Mouse (Mus musculus) heart, embryonic 16.5 days (tissue): ENCODE results near the gene Veph1. TPM values are rescaled to one million over a fixed set of nuclear protein-coding genes. Genes with fewer than 3 reads are reported as not detected.

Experiments
- ATAC-seq: fragments of 200-750 bp; cut with Nextera tagmentation; replicated peaks from 2 replicates; pipeline ENCODE4 v1.8.0; 2017; ENCODE audit warnings: moderate number of reproducible peaks; ENCODE audit not compliant: insufficient read depth, low FRiP score; ENCODE audit errors: extremely low read depth
- H3K27ac ChIP-seq: fragments of 300-500 bp; sonication (generic); 2 replicates; pipeline ENCODE4 v1.5.1; 2014; ENCODE audit warnings: mild to moderate bottlenecking, low read length, control low read depth, moderate library complexity
- H3K27me3 ChIP-seq: fragments of 300-500 bp; sonication (generic); 2 replicates; pipeline ENCODE4 v1.6.1; 2014; ENCODE audit warnings: low read length, mixed read lengths; ENCODE audit not compliant: control insufficient read depth, insufficient read depth
- H3K36me3 ChIP-seq: fragments of 300-500 bp; sonication (generic); 2 replicates; pipeline ENCODE4 v1.6.1; 2014; ENCODE audit not compliant: control insufficient read depth, insufficient read depth
- H3K4me1 ChIP-seq: fragments of 300-500 bp; sonication (generic); 2 replicates; pipeline ENCODE4 v1.6.1; 2014; ENCODE audit warnings: low read length, mixed read lengths; ENCODE audit not compliant: control insufficient read depth, insufficient read depth
- H3K4me2 ChIP-seq: fragments of 300-500 bp; sonication (generic); 2 replicates; pipeline ENCODE4 v1.6.1; 2014; ENCODE audit warnings: low read depth, mild to moderate bottlenecking, control low read depth, low read length
- H3K4me3 ChIP-seq: fragments of 300-500 bp; sonication (generic); 2 replicates; pipeline ENCODE4 v1.5.1; 2014; ENCODE audit warnings: mild to moderate bottlenecking, control low read depth, low read length
- H3K9ac ChIP-seq: fragments of 300-500 bp; sonication (generic); 2 replicates; pipeline ENCODE4 v1.6.1; 2014; ENCODE audit warnings: low read length, control low read depth
- H3K9me3 ChIP-seq: fragments of 300-500 bp; sonication (generic); replicated peaks from 2 replicates; pipeline ENCODE4 v1.6.1; 2016; ENCODE audit warnings: low read length; ENCODE audit not compliant: control insufficient read depth
- WGBS: fragments of 180-500 bp; shearing (Covaris S2); extraction: QIAGEN DNeasy Blood & Tissue Kit; methylation state at CpG from one replicate; pipeline ENCODE4 v1.1.7; 2014; 5-methylcytosine and 5-hydroxymethylcytosine counted together
- polyA plus RNA-seq: library from polyadenylated mRNA; unstranded; fragments of >200 nt; fragmentation: Nextera tagmentation; extraction: Ambion mirVana; gene quantifications from 2 replicates; pipeline ENCODE4 v1.2.1, GENCODE M21; 2015

The Veph1 gene
- polyA plus RNA-seq, 1 experiment from 2014 or later = 0.64 TPM

GRCm38 (mm10) chr3:66208836-66209573, 87.6 kb downstream of the Veph1 start:
- H3K9me3 ChIP-seq = no peaks in the 10 kb centered on the region
- H3K4me2 ChIP-seq = no peak overlapping the region
- no peaks in the 10 kb centered on the region for H3K4me1 ChIP-seq
- H3K36me3 ChIP-seq = no peaks in the 10 kb centered on the region
- no peak overlapping the region for H3K9ac ChIP-seq
- no peak overlapping the region for H3K4me3 ChIP-seq
- no peaks in the 10 kb centered on the region for H3K27me3 ChIP-seq
- H3K27ac ChIP-seq = no peak overlapping the region
- 65% methylated on average over 4 of the region's 4 CpGs for WGBS
- ATAC-seq = no peak

DNA sequence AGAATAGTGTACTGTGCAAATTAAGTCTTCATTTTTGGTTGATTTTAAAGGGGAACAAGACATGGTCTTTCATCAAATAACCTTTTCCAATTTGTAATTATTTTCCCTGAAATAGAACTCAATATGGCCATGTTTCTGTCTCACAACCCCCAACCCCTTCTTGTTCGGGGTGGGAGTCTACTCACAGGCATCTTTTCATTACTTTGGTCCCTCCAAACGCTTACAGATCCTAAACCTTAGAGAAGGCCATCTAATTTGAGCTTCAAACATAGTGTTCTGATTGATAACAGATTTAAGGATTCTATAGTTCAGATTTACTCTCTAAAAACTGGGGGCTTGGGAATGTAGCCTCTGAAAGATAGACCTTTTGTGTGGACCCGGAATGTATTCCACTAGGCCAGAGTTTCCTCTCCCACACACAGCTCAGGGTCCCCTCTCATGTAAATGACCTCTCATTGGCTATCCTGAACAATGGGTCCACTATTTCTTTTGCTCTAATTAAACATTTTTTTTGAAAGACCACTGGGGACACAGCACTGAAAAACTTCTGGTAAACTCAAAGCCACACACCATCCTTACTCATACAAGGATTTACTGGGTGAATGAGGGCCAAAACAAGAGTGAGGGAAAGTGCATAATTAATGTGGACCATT, 102.6 kb downstream of the Veph1 start:
- Histone ChIP-seq H3K36me3 (no peaks in the 10 kb centered on the region), H3K4me2 (no peak overlapping the region), H3K9ac (no peak overlapping the region), H3K27ac (no peak overlapping the region), H3K27me3 (no peaks in the 10 kb centered on the region), H3K4me3 (no peak overlapping the region), H3K4me1 (no peaks in the 10 kb centered on the region), H3K9me3 (no peaks in the 10 kb centered on the region)
- no peak for ATAC-seq
- 82% methylated on average over 3 of the region's 3 CpGs for WGBS

DNA sequence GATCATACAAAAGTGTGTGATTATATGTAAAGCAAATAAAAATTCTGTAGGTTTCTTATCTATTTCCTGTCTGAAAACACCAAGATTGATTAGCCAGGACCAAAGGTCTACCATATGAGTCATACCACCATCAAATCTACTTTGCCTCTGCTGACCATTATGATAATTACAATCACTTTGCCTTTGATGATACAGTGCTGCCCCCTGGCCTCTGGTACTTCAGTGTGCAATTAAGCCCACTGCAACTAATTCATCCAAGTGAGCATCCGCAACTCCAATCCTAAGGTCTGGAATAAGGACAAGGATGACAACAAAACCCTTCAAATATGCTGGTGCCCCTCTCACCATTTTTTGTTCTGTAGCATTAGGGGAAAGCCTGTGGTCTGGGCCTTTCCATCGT, 117.0 kb downstream of the Veph1 start:
- Histone ChIP-seq H3K9ac (no peak overlapping the region), H3K4me3 (no peak overlapping the region), H3K4me2 (no peak overlapping the region), H3K27me3 (no peaks in the 10 kb centered on the region), H3K27ac (no peak overlapping the region), H3K4me1 (no peaks in the 10 kb centered on the region), H3K36me3 (no peaks in the 10 kb centered on the region), H3K9me3 (no peaks in the 10 kb centered on the region)
- 69% methylated on average over 2 of the region's 2 CpGs for WGBS
- ATAC-seq = no peak

GRCm38 (mm10) chr3:66172907-66173306, 123.7 kb downstream of the Veph1 start:
- Histone ChIP-seq H3K9me3 (no peaks in the 10 kb centered on the region), H3K4me2 (no peak overlapping the region), H3K27ac (no peak overlapping the region), H3K9ac (no peak overlapping the region), H3K27me3 (no peaks in the 10 kb centered on the region), H3K4me3 (no peak overlapping the region), H3K4me1 (no peaks in the 10 kb centered on the region), H3K36me3 (no peaks in the 10 kb centered on the region)
- 62% methylated on average over 5 of the region's 5 CpGs for WGBS
- ATAC-seq = no peak

DNA sequence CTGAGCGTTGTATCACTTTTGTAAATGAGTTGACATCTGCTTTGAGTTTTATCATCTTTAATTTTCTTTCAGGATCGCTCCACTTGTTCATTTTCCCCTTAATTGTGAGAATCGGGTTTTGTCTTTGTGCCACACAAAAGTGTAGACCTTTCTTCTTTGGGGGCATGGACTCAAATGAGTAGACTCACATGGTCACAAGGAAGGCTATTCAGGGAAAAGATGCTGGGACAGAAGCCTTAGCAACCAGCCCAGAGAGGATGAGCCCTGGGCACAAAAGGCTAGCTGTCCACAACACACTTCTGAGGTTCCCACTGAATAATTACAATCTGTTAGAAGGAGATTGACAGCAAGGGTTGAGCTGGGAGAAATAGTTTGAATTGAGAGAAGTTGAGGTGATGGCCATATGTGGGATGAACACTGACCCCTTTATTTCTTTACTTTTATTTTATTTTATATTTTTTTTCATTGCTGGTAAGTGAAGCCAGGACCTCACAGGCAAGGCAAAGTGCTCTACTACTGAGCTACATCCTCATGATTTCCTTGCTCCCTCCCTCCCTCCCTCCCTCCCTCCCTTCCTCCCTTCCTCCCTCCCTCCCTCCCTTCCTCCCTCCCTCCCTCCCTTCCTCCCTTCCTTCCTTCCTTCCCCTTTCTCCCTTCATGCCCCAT, 126.6 kb downstream of the Veph1 start:
- no peak for ATAC-seq
- no peaks in the 10 kb centered on the region for H3K4me1 ChIP-seq
- H3K4me3 ChIP-seq = no peak overlapping the region
- no peaks in the 10 kb centered on the region for H3K9me3 ChIP-seq
- no peak overlapping the region for H3K9ac ChIP-seq
- no peak overlapping the region for H3K27ac ChIP-seq
- H3K36me3 ChIP-seq = no peaks in the 10 kb centered on the region
- no peaks in the 10 kb centered on the region for H3K27me3 ChIP-seq
- WGBS = 77% methylated on average over 3 of the region's 3 CpGs
- no peak overlapping the region for H3K4me2 ChIP-seq

DNA sequence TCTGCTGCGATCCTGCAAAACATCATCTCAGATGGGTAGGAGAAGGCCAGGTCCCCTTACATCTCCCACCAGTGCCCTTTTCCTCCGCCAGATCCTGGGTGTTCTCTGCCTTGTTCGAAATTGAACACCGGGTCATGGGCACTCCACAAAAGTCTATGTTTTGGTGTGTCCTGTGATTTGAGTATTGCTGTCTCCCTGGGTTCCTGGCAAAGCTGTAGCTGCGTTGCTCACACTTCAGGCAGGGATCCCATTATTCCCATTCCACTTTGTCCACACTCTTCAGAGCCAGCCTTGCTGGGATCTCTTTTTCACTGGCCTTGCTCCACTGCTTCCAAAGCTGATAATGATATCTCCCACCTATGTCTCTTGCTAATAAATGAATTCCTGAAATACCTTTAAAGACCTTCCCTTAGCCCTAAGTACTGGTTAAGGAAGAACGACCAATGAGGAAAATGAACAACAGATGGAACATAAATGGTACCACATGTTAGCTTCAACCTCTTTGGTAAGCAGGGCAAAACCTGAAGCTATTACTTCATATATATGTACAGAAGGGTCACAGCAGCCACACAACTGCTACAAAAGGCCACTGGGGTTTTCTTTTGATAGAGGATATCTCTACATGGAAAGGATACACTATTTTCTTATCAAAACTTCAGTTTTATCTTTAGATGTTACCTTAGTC, 129.9 kb downstream of the Veph1 start:
- Histone ChIP-seq H3K4me3 (no peak overlapping the region), H3K36me3 (no peaks in the 10 kb centered on the region), H3K4me1 (no peaks in the 10 kb centered on the region), H3K27ac (no peak overlapping the region), H3K27me3 (no peaks in the 10 kb centered on the region), H3K4me2 (no peak overlapping the region), H3K9me3 (no peaks in the 10 kb centered on the region), H3K9ac (no peak overlapping the region)
- 63% methylated on average over 6 of the region's 6 CpGs for WGBS
- ATAC-seq = no peak

GRCm38 (mm10) chr3:66165026-66165425, 131.6 kb downstream of the Veph1 start:
- Histone ChIP-seq H3K27ac (no peak overlapping the region), H3K4me2 (no peak overlapping the region), H3K9me3 (no peaks in the 10 kb centered on the region), H3K4me1 (no peaks in the 10 kb centered on the region), H3K9ac (no peak overlapping the region), H3K4me3 (no peak overlapping the region), H3K36me3 (no peaks in the 10 kb centered on the region), H3K27me3 (no peaks in the 10 kb centered on the region)
- ATAC-seq = no peak
- 72% methylated on average over 5 of the region's 5 CpGs for WGBS

DNA sequence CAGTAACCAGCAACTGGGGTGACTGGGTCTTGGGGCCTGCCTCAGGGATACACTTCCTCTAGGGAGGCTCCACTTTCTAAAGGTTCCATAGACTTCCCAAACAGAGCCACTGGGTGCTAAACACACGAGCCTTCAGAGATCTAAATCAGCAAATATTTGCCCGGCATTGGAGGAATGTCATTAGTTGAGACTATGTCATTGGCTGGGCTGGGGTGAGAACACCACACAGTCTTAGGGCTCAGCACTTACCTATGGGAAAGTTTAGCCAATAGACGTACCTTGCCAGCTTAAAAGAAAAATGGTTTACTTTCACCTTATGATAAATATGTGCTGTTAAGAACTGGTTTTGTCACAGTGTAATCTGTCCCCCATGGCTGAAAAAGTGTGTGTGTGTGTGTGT, 132.1 kb downstream of the Veph1 start:
- no peaks in the 10 kb centered on the region for H3K4me1 ChIP-seq
- WGBS = 53% methylated on average over 3 of the region's 3 CpGs
- no peaks in the 10 kb centered on the region for H3K27me3 ChIP-seq
- H3K27ac ChIP-seq = no peak overlapping the region
- H3K36me3 ChIP-seq = no peaks in the 10 kb centered on the region
- no peak overlapping the region for H3K9ac ChIP-seq
- ATAC-seq = no peak
- no peak overlapping the region for H3K4me3 ChIP-seq
- H3K4me2 ChIP-seq = no peak overlapping the region
- no peaks in the 10 kb centered on the region for H3K9me3 ChIP-seq

DNA sequence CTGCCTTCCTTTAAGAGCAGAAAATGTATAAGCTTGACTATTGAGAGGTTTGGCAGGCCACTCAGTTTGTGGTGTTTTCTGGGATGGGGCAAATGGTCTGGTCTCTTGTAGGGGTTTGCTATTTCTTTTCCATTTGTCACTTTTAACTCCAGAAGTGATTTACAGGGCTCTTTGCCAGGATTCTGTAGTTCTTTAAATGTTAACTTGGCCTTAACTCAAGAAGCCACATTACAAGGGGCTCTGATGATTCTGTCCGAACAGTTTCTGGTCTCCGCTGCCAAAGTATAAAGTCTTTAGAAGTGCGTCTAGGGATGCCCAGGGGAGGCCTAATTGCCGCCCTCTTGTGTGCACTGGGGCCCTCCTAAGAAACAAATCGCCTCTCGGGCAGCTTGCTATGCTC, 134.0 kb downstream of the Veph1 start:
- no peak for ATAC-seq
- WGBS = 66% methylated on average over 6 of the region's 6 CpGs
- Histone ChIP-seq H3K4me1 (no peaks in the 10 kb centered on the region), H3K4me2 (no peak overlapping the region), H3K9ac (no peak overlapping the region), H3K4me3 (no peak overlapping the region), H3K27ac (no peak overlapping the region), H3K27me3 (no peaks in the 10 kb centered on the region), H3K9me3 (no peaks in the 10 kb centered on the region), H3K36me3 (no peaks in the 10 kb centered on the region)
